Mouse (Mus musculus) frontal cortex, adult (tissue): ENCODE results near the gene Tmem131l.
A peak's percentile ranks its signal among the peaks of the same experiment; 100 is the strongest.
"Not testable (repeated sequence)": the region's sequence is repeated elsewhere in the genome, so short reads cannot be mapped to it uniquely, and the experiment has no call there.

Experiments used
- ATAC-seq: cut with Nextera tagmentation; 2 replicates; pipeline ENCODE4 v1.9.2; 2017; ENCODE audit warnings: mild to moderate bottlenecking, moderate library complexity, mixed read lengths; ENCODE audit not compliant: low TSS enrichment

Tmem131l gene

DNA sequence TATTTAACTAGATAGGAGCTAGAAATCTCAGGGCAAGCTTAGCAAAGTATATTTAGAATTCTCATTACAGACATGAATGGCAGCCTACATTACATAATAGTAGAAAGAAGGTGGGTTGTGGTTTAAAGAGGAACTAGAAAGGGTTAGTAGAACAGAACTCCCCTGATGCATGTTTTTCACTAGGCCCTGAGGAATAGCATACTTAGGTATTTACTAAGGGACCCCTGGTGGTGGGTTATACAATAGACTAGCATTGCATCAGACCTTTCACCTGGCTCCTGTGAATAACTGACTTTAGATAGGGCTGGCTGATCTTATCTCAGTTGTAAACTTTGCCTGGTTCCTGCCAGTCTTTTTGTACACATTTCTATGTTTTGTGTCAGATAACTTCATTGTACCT is 172.9 kb downstream of the Tmem131l start:
- not testable (repeated sequence) for ATAC-seq

- no peak for ATAC-seq
Observed at GRCm38 (mm10) chr3:83865216-83865615, 174.8 kb downstream of the Tmem131l start.

DNA sequence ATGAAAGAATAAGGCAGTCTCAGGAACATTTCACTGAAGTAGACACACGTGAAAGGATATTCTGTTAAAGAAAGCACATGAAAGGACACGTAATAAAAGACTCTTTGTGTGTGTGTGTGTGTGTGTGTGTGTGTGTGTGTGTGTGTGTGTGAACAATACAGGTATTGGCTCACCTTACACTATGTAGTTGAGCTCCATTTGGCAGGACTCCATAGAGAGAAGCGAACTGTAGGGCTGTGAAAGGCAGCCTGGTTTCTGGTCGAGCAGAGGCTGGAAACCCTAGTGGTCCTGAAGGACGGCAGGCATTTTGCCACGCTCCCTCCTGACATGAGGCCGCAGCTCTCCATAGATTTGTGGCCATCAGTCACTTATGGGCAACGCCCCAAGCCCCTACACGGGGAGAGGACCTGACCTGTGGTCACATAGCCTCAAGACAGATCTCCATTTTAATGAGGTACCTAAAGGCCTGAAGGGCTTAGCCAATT is 175.9 kb downstream of the Tmem131l start:
- ATAC-seq, result no peak

DNA sequence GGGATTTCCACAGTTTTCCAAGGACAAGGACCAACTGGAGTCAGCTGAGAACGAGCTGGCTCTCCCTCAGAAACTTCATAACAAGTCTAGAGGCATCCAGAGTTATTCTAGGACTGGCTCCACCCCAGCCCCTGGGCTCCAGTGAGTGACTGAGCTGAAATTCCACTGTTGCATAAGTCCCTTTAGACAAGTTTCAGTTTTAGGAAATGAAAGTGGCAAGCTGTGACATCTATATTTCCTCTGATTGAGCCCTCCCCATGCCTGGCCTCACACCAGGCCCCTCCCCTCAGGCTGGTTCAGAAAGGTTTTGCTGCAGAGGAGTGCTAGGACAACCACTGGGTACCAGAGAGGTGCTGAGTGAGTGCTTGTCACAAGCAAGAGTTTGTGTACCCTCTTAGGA is 177.0 kb downstream of the Tmem131l start:
- peak; percentile 99 for ATAC-seq

DNA sequence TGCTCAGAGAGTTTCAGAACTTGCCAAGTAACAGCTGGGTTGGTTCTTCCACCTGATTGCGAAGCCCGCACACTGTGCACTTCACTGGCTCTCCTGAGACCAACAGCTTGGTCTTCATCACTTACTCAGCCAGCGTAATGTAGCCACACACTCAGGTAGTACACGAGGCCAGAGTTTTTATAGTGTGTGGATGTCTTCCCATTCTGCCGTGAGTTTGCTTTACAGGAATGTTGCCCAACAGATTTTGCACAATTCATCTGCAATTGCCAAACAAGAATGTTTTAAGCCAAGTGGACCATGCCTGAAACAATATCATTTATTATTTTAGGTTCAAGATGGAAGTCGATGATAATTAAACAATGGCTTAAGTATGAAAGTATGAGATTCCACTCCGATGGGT is 180.4 kb downstream of the Tmem131l start:
- no peak for ATAC-seq

DNA sequence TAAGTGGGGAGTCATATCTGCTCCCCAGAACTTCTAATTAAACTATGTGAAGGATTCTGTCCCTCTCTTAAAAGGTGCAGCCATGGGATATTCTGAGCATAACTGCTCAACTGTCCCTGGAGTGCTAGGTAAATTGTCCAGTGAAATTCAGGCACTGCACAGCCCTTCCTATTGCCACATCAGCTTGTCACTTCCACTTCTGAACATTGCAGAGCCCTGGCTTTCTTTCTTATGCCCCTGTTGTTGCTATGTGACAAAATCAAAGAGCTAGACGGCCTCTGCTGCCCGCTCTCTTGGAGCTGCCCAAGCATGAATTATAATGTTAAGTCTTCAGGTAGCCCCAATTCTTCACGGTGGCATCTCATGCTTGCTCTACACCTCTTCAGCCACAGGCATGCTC is 180.9 kb downstream of the Tmem131l start:
- ATAC-seq, result no peak

DNA sequence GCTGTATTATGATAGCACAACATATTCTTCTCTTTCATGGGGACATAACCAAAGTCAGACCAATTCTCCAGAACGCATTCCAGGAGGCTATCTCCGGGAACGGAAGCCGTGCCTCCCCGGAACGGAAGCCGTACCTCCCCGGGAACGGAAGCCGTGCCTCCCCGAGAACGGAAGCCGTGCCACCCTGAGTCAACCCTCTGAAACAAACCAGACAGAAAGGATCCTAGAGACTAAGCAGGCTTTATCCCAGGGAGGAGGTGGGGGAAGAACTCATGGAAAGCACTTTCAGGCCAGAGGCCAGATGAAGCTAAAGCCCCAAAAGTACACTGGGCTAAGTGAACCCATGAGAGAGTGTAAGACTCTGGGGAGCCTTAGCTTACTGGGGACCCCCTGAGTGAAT is 182.4 kb downstream of the Tmem131l start:
- ATAC-seq, result no peak

DNA sequence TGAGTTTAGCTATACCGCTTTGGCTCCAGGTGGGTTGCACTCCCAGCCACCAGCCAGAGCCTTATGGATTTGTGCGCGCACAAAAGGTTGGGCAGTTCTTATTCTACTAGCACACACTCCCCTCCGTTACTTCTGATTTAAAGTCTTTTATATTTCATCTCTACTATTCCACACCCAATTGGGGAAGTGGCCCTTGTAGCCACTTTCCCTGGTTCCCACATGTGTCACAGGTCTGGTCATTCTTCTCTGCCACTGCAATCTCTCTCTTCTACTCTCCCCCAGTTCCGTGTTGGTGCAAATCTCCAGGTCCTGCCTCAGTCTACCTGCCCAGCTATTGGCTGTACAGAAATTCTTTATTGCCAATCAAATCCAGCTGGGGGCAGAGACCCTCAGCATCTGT is 184.3 kb downstream of the Tmem131l start:
- no peak for ATAC-seq

- ATAC-seq, result no peak
Observed at GRCm38 (mm10) chr3:83849341-83849740, 190.6 kb downstream of the Tmem131l start.
